18 mouse cellular contexts compared by ENCODE assay signal in genomic region chr2:35763818-35764217, GRCm38 (mm10).
"Had no signal": no experiment of that assay in that cellular context is flagged by ENCODE, and none has a peak within 500 bp of the region (broad histone marks: within the 10 kb centered on the region; RNA-seq: fewer than 3 reads in every experiment).

No protein-coding gene starts in this region.

- H3K9me3 ChIP-seq: midbrain, embryonic 10.5 days; midbrain, embryonic 12.5 days; neural tube, embryonic 13.5 days; neural tube, embryonic 15.5 days had no signal

- H3K9ac ChIP-seq: lung, embryonic 14.5 days; midbrain, embryonic 12.5 days; neural tube, embryonic 13.5 days; neural tube, embryonic 15.5 days had no signal

- H3K27ac ChIP-seq: midbrain, embryonic 10.5 days; midbrain, embryonic 12.5 days; neural tube, embryonic 13.5 days; neural tube, embryonic 15.5 days had no signal

- DNase-seq: lung, adult 18-20 months; lung, postnatal 14 days; lung, postnatal 36 days; midbrain, embryonic 14.5 days; retina, postnatal 1 day; right cerebral cortex, adult 18-20 months; right cerebral cortex, postnatal 25 days; right cerebral cortex, postnatal 4 days; spleen, adult 18-20 months; thymus, adult 18-20 months; thymus, postnatal 25 days; thymus, postnatal 4 days had no signal

- H3K27me3 ChIP-seq: neural tube, embryonic 15.5 days had no signal

- H3K4me3 ChIP-seq: midbrain, embryonic 10.5 days; midbrain, embryonic 12.5 days; myocyte; neural tube, embryonic 13.5 days; neural tube, embryonic 15.5 days had no signal

- H3K36me3 ChIP-seq: midbrain, embryonic 10.5 days; midbrain, embryonic 12.5 days; neural tube, embryonic 13.5 days; neural tube, embryonic 15.5 days had no signal
